Mouse (Mus musculus): Measurements from ENCODE around the gene Lsamp. TPM values are rescaled to one million over a fixed set of nuclear protein-coding genes. Genes with fewer than 3 reads are reported as not detected.

Lsamp gene
- polyA plus RNA-seq, 1 experiment from 2014 or later = 5.4 TPM

DNA sequence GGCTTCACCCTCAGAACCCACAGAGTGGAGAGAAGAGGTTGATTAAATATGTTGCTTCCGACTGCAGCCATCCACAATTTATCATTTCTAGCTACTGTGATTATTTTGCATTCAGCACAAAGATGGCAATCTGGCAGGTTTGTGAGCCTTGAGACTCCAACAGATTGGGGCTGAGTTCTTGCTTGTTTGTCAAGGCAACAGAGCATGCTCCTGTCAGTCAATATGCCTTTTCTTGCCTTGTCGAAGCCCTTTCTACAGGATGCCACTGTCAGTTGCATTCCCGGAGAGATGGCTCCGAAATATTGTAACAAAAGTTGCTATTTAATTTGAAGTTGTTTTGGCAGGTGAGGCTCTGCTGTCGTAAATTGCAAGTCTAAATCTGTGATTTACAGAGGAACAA is 643.0 kb downstream of the Lsamp start:
- no peak for DNase-seq (ENCODE audit: low spot score)
- no peaks in the 10 kb centered on the region for H3K36me3 ChIP-seq (ENCODE audit: control insufficient read depth, insufficient read depth, low read length)
- H3K27me3 ChIP-seq (replicated peaks; ENCODE audit: control insufficient read depth, insufficient read depth, low read length) = no peaks in the 10 kb centered on the region
- 81% methylated on average over 5 of the region's 5 CpGs for WGBS
- no peak for ATAC-seq (replicated peaks; ENCODE audit: low FRiP score, low TSS enrichment, low read depth)
- H3K27ac ChIP-seq (ENCODE audit: low read depth) = no peak overlapping the region
- H3K9ac ChIP-seq (ENCODE audit: low read length) = no peak overlapping the region
- no peak overlapping the region for H3K4me2 ChIP-seq (ENCODE audit: low read length)
- H3K4me3 ChIP-seq (ENCODE audit: low read depth, low read length) = no peak overlapping the region
- H3K4me1 ChIP-seq (replicated peaks; ENCODE audit: control insufficient read depth, insufficient read depth, low read length) = no peaks in the 10 kb centered on the region
- H3K9me3 ChIP-seq (ENCODE audit: control insufficient read depth, low read length) = no peaks in the 10 kb centered on the region

DNA sequence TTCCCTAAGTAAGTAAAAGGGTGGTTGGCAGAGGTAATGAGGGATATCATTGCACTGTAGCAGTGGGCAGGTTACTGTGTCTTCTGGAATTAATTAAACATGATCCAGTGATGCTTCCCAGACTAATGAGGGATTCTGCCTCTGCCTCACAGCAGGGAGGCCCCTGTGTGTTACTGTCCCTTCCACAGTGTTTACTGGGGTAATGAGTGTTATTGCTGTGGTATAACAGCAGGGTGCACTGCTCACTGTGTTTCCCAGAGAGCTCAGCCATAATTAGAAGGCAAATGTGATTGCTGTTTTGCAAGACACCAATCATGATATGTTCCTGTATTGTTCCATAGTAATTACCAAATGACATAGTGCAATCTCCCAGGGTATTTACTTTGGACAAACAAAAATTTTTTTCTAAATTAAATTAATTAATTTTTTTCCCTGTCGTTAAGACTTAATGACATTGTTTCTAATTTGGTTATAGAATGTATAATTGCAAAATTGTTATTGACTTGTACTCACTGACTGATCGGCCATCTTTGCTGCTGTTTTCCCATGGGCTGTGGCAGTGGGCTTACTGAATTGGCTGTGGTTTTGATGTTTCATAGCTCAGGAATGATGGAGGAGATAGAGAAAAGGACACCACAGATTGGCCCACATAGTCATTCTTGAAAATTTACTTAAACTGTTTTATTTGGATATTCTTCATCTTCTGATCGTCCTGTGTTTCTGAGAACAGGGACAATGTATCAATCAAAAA is 655.6 kb downstream of the Lsamp start:
- no peak overlapping the region for H3K4me2 ChIP-seq (ENCODE audit: low read length)
- no peaks in the 10 kb centered on the region for H3K36me3 ChIP-seq (ENCODE audit: control insufficient read depth, insufficient read depth, low read length)
- H3K9me3 ChIP-seq (ENCODE audit: control insufficient read depth, low read length) = no peaks in the 10 kb centered on the region
- ATAC-seq (replicated peaks; ENCODE audit: low FRiP score, low TSS enrichment, low read depth) (no peak), DNase-seq (ENCODE audit: low spot score) (no peak)
- no peaks in the 10 kb centered on the region for H3K4me1 ChIP-seq (replicated peaks; ENCODE audit: control insufficient read depth, insufficient read depth, low read length)
- H3K9ac ChIP-seq (ENCODE audit: low read length) = no peak overlapping the region
- H3K27me3 ChIP-seq (replicated peaks; ENCODE audit: control insufficient read depth, insufficient read depth, low read length) = no peaks in the 10 kb centered on the region
- H3K4me3 ChIP-seq (ENCODE audit: low read depth, low read length) = no peak overlapping the region
- 77% methylated on average over 3 of the region's 3 CpGs for WGBS
- H3K27ac ChIP-seq (ENCODE audit: low read depth) = no peak overlapping the region

DNA sequence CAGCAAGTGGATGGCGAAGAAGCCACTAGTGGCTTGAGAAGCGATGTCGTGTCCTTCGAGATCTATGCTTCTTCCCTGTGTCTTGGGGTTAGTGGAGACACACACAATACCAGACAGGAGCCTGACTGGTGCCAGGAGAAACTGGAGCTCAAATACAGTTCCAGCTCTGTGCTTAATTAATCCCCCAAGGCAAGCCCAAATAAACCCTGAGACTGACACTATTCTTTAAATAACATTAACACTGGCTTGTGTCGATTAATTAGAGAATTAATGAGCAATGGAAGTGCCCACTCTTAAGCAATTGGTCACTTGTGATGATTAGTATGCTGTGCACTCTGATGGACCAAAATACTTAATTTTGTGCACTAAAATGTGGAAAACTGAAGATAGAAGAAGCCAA is 668.6 kb downstream of the Lsamp start:
- no peak overlapping the region for H3K4me3 ChIP-seq (ENCODE audit: low read depth, low read length)
- no peak overlapping the region for H3K9ac ChIP-seq (ENCODE audit: low read length)
- no peaks in the 10 kb centered on the region for H3K27me3 ChIP-seq (replicated peaks; ENCODE audit: control insufficient read depth, insufficient read depth, low read length)
- H3K9me3 ChIP-seq (ENCODE audit: control insufficient read depth, low read length) = no peaks in the 10 kb centered on the region
- H3K4me2 ChIP-seq (ENCODE audit: low read length) = no peak overlapping the region
- no peaks in the 10 kb centered on the region for H3K36me3 ChIP-seq (ENCODE audit: control insufficient read depth, insufficient read depth, low read length)
- no peaks in the 10 kb centered on the region for H3K4me1 ChIP-seq (replicated peaks; ENCODE audit: control insufficient read depth, insufficient read depth, low read length)
- DNase-seq (ENCODE audit: low spot score) = no peak
- 90% methylated on average over 5 of the region's 5 CpGs for WGBS
- no peak overlapping the region for H3K27ac ChIP-seq (ENCODE audit: low read depth)
- no peak for ATAC-seq (replicated peaks; ENCODE audit: low FRiP score, low TSS enrichment, low read depth)

DNA sequence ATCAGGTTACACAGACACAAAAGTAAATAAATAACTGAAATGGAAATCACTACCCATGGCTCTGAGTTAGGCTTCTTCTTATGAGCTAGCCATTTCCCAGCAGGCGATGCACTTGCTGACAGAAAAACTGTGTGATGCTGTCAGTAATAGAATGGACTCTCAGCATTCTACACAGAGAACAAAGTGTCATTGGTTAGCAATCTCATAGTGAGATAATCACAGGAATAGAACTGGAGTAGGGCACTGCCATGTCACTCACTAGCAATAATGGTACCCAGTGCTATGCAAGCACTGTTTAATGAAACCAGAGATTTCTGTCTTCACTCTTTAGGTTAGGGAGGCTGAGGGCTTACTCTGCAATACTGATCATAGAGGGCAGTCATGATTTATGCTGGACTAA is 669.3 kb downstream of the Lsamp start:
- Histone ChIP-seq H3K36me3 (ENCODE audit: control insufficient read depth, insufficient read depth, low read length) (no peaks in the 10 kb centered on the region), H3K9ac (ENCODE audit: low read length) (no peak overlapping the region), H3K9me3 (ENCODE audit: control insufficient read depth, low read length) (no peaks in the 10 kb centered on the region), H3K4me1 (replicated peaks; ENCODE audit: control insufficient read depth, insufficient read depth, low read length) (no peaks in the 10 kb centered on the region), H3K4me2 (ENCODE audit: low read length) (no peak overlapping the region), H3K27ac (ENCODE audit: low read depth) (no peak overlapping the region), H3K27me3 (replicated peaks; ENCODE audit: control insufficient read depth, insufficient read depth, low read length) (no peaks in the 10 kb centered on the region), H3K4me3 (ENCODE audit: low read depth, low read length) (no peak overlapping the region)
- WGBS = 93% methylated on average over 1 of the region's 1 CpGs
- DNase-seq (ENCODE audit: low spot score) (no peak), ATAC-seq (replicated peaks; ENCODE audit: low FRiP score, low TSS enrichment, low read depth) (no peak)

DNA sequence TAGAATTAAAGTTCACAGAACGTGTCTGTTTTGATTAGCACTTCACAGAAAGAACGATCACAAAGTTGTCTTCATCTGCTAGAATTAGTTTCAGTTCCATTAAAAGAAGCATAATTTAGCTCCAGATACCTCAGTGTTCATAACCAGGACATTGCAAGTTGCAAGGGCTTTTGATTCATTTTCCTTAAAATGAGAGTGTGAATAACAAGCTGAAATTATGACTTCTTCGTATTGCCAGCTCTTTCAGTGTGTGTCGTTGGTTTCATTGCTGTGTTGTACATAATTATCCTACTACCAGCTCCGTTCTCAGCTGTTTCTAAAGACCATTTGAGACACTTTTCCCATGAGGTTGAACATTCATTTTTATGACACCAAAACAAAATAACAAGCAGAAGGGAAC is 672.2 kb downstream of the Lsamp start:
- Histone ChIP-seq H3K4me1 (replicated peaks; ENCODE audit: control insufficient read depth, insufficient read depth, low read length) (no peaks in the 10 kb centered on the region), H3K4me3 (ENCODE audit: low read depth, low read length) (no peak overlapping the region), H3K9me3 (ENCODE audit: control insufficient read depth, low read length) (no peaks in the 10 kb centered on the region), H3K4me2 (ENCODE audit: low read length) (no peak overlapping the region), H3K27me3 (replicated peaks; ENCODE audit: control insufficient read depth, insufficient read depth, low read length) (no peaks in the 10 kb centered on the region), H3K9ac (ENCODE audit: low read length) (no peak overlapping the region), H3K27ac (ENCODE audit: low read depth) (no peak overlapping the region), H3K36me3 (ENCODE audit: control insufficient read depth, insufficient read depth, low read length) (no peaks in the 10 kb centered on the region)
- 79% methylated on average over 5 of the region's 5 CpGs for WGBS
- DNase-seq (ENCODE audit: low spot score) (no peak), ATAC-seq (replicated peaks; ENCODE audit: low FRiP score, low TSS enrichment, low read depth) (no peak)

DNA sequence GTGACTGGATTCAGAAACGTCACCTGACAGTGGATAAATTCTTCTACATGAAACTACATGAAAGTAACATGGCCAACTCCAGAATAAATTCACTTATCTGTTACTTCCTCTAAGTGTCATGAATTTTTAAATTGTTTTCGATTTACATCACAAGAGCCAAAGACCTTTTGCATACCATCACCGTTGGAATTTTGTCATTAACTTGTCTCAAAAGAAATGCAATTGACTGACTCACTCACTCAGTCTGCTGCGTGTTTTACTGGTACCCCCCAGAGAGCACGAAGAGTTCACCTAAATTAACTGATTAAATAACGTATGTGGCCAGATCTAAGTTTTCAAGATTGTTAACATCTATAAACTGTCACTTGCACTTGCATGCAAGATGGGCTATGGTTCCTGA is 672.7 kb downstream of the Lsamp start:
- ATAC-seq (replicated peaks; ENCODE audit: low FRiP score, low TSS enrichment, low read depth) (no peak), DNase-seq (ENCODE audit: low spot score) (no peak)
- no peaks in the 10 kb centered on the region for H3K27me3 ChIP-seq (replicated peaks; ENCODE audit: control insufficient read depth, insufficient read depth, low read length)
- H3K36me3 ChIP-seq (ENCODE audit: control insufficient read depth, insufficient read depth, low read length) = no peaks in the 10 kb centered on the region
- H3K9ac ChIP-seq (ENCODE audit: low read length) = no peak overlapping the region
- H3K9me3 ChIP-seq (ENCODE audit: control insufficient read depth, low read length) = no peaks in the 10 kb centered on the region
- H3K4me1 ChIP-seq (replicated peaks; ENCODE audit: control insufficient read depth, insufficient read depth, low read length) = no peaks in the 10 kb centered on the region
- no peak overlapping the region for H3K4me3 ChIP-seq (ENCODE audit: low read depth, low read length)
- no peak overlapping the region for H3K4me2 ChIP-seq (ENCODE audit: low read length)
- 50% methylated on average over 6 of the region's 6 CpGs for WGBS
- H3K27ac ChIP-seq (ENCODE audit: low read depth) = no peak overlapping the region

DNA sequence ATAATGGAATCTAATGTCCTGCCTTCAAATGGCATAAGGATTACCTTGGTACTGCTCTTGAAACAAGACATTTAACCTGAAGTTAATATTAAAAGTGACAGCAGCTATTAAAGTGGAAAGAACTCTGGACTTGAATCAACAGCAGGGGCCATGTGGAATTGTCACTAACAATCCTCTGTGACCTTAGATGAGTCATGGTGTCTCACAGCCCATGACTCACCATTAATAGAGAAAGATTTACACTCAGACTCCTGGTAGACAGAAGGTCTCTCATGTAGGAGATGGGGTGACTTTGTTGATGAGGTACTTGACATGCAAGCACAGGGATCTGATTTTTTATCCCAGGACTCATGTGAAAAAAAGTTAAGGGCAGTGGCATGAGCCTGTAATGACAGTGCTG is 701.4 kb downstream of the Lsamp start:
- H3K4me2 ChIP-seq (ENCODE audit: low read length) = no peak overlapping the region

DNA sequence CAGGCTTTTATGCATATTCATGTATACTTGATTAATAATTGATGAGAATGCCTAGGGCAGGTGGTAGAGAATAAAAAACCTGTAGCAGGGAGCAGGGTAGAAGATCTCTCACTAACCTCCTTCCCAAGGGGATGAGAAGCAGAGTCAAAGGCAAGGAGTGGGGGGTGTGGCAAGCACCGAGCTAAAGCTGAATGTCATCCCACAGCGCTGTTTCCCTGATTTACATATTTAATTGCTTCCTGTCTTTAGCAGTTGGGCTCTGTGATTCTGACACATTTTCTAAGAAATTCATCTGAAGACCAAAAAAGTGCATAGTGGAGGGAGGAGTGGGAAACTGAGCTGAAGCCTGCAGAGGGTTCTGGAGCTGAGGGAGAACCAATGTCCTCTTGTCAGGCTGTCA is 708.1 kb downstream of the Lsamp start:
- H3K27me3 ChIP-seq (replicated peaks; ENCODE audit: control insufficient read depth, insufficient read depth, low read length) = no peaks in the 10 kb centered on the region
- H3K36me3 ChIP-seq (ENCODE audit: control insufficient read depth, insufficient read depth, low read length) = no peaks in the 10 kb centered on the region
- no peaks in the 10 kb centered on the region for H3K4me1 ChIP-seq (replicated peaks; ENCODE audit: control insufficient read depth, insufficient read depth, low read length)
- no peak overlapping the region for H3K4me3 ChIP-seq (ENCODE audit: low read depth, low read length)
- no peak overlapping the region for H3K9ac ChIP-seq (ENCODE audit: low read length)
- DNase-seq (ENCODE audit: low spot score) = no peak
- no peak for ATAC-seq (replicated peaks; ENCODE audit: low FRiP score, low TSS enrichment, low read depth)
- WGBS = 18% methylated on average over 2 of the region's 2 CpGs
- H3K27ac ChIP-seq (ENCODE audit: low read depth) = no peak overlapping the region
- no peaks in the 10 kb centered on the region for H3K9me3 ChIP-seq (ENCODE audit: control insufficient read depth, low read length)
- H3K4me2 ChIP-seq (ENCODE audit: low read length) = no peak overlapping the region

More for the DNA sequence above, 701.4 kb downstream of the Lsamp start:
- ATAC-seq (replicated peaks; ENCODE audit: low FRiP score, low TSS enrichment, low read depth) = no peak
- DNase-seq (ENCODE audit: low spot score) = no peak
- H3K4me3 ChIP-seq (ENCODE audit: low read depth, low read length) = no peak overlapping the region
- no peaks in the 10 kb centered on the region for H3K36me3 ChIP-seq (ENCODE audit: control insufficient read depth, insufficient read depth, low read length)
- no peak overlapping the region for H3K27ac ChIP-seq (ENCODE audit: low read depth)
- no peaks in the 10 kb centered on the region for H3K27me3 ChIP-seq (replicated peaks; ENCODE audit: control insufficient read depth, insufficient read depth, low read length)
- no peaks in the 10 kb centered on the region for H3K9me3 ChIP-seq (ENCODE audit: control insufficient read depth, low read length)
- H3K4me1 ChIP-seq (replicated peaks; ENCODE audit: control insufficient read depth, insufficient read depth, low read length) = no peaks in the 10 kb centered on the region
- no peak overlapping the region for H3K9ac ChIP-seq (ENCODE audit: low read length)

DNA sequence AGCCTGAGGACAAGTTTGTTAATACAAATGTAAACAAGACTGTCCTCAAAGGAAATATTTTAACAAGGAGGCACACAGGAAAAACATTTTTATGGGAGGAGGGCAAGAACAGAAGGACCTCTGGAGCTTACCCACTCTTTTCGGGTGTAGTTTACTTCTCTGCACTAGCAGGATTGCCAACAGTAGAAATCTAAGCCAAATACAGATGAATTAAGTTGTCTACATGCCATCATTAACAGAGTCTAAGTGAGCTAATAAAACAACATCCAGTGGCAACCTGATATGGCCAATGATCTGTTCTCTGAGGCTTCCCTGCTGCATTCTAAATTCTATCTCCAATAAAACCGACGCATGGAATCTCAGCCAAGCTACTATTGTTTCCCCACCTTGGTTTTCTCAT is 713.1 kb downstream of the Lsamp start:
- Histone ChIP-seq H3K4me2 (ENCODE audit: low read length) (no peak overlapping the region), H3K9ac (ENCODE audit: low read length) (no peak overlapping the region), H3K4me3 (ENCODE audit: low read depth, low read length) (no peak overlapping the region), H3K4me1 (replicated peaks; ENCODE audit: control insufficient read depth, insufficient read depth, low read length) (no peaks in the 10 kb centered on the region), H3K9me3 (ENCODE audit: control insufficient read depth, low read length) (no peaks in the 10 kb centered on the region), H3K36me3 (ENCODE audit: control insufficient read depth, insufficient read depth, low read length) (no peaks in the 10 kb centered on the region), H3K27ac (ENCODE audit: low read depth) (no peak overlapping the region), H3K27me3 (replicated peaks; ENCODE audit: control insufficient read depth, insufficient read depth, low read length) (no peaks in the 10 kb centered on the region)
- DNase-seq (ENCODE audit: low spot score) (no peak), ATAC-seq (replicated peaks; ENCODE audit: low FRiP score, low TSS enrichment, low read depth) (no peak)
- 72% methylated on average over 3 of the region's 3 CpGs for WGBS
